Mouse (Mus musculus) embryonic facial prominence, embryonic 15.5 days (tissue): ENCODE results near the gene Aasdhppt. TPM values are rescaled to one million over a fixed set of nuclear protein-coding genes. Genes with fewer than 3 reads are reported as not detected.

ENCODE experiments used
- ATAC-seq: fragments of 200-750 bp; cut with Nextera tagmentation; 2 replicates; pipeline ENCODE4 v1.8.0; 2017; ENCODE audit warnings: low read depth, moderate TSS enrichment; ENCODE audit not compliant: insufficient number of reproducible peaks, low FRiP score, low TSS enrichment
- H3K27ac ChIP-seq: fragments of 300-500 bp; sonication (generic); replicated peaks from 2 replicates; pipeline ENCODE4 v1.5.1; 2015; ENCODE audit warnings: mild to moderate bottlenecking, inconsistent platforms
- H3K27me3 ChIP-seq: fragments of 300-500 bp; sonication (generic); 2 replicates; pipeline ENCODE4 v1.6.1; 2015; ENCODE audit warnings: inconsistent platforms
- H3K36me3 ChIP-seq: fragments of 300-500 bp; sonication (generic); 2 replicates; pipeline ENCODE4 v1.6.1; 2015; ENCODE audit warnings: mild to moderate bottlenecking, inconsistent platforms
- H3K4me1 ChIP-seq: fragments of 300-500 bp; sonication (generic); 2 replicates; pipeline ENCODE4 v1.6.1; 2015; ENCODE audit warnings: inconsistent platforms
- H3K4me2 ChIP-seq: fragments of 300-500 bp; sonication (generic); replicated peaks from 2 replicates; pipeline ENCODE4 v1.6.1; 2015; ENCODE audit warnings: mild to moderate bottlenecking, inconsistent platforms
- H3K4me3 ChIP-seq: fragments of 300-500 bp; sonication (generic); replicated peaks from 2 replicates; pipeline ENCODE4 v1.5.1; 2015; ENCODE audit warnings: mild to moderate bottlenecking, inconsistent platforms
- H3K9ac ChIP-seq: fragments of 300-500 bp; sonication (generic); 2 replicates; pipeline ENCODE4 v1.6.1; 2015; ENCODE audit warnings: inconsistent platforms
- H3K9me3 ChIP-seq: fragments of 300-500 bp; sonication (generic); replicated peaks from 2 replicates; pipeline ENCODE4 v1.6.1; 2016; ENCODE audit warnings: inconsistent platforms
- WGBS: fragments of 180-500 bp; shearing (Covaris S2); methylation state at CpG from one replicate; pipeline ENCODE4 v1.1.7; 2015; 5-methylcytosine and 5-hydroxymethylcytosine counted together
- polyA plus RNA-seq: library from polyadenylated mRNA; unstranded; fragments of >200 nt; fragmentation: Nextera tagmentation; extraction: Ambion mirVana; gene quantifications from 2 replicates; pipeline ENCODE4 v1.2.1, GENCODE M21; 2015

Gene Aasdhppt
- polyA plus RNA-seq = 33.2 and 35.6 TPM in 2 replicates

DNA sequence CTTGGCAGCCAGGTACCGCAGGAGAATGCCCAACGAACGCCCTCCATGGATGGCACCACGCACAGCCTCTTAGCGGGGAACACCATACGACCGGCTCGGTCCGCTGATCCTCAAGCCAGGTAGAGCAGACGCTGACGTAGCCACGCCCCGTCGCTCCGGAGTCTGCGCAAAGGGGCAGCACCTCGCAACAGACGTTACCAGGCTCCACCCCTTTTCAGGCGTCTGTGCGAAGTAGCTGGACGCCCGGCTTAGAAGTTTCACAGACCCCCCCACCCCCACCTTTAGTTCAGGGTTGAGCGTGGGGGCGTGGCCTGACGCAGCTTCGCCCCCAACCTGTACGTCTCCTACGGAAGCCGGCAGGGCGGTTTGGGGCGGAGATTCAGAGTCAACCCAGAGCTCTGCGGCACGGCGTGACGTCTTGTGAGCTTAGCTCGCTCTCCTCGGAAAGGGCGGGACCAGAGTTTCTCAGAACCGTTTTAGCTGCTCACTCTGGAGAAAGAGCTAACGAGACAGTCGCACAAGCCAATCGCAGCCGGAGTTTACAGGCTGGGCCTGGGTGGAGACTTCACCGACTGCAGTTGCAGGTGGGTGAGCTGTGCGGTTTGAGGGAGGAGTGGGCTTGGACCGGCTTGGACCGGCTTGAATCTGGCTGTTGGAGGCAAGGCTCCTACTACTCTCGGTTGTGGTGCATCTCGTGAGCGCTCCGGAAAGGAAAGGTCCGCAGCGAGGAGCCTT is at the start of gene Aasdhppt, which contains the start of gene Kbtbd3:
Gene Aasdhppt (minus strand): TSS at position 121 of the 735 bp plus-strand sequence.
Gene Kbtbd3 (plus strand): TSS at position 483 of the 735 bp plus-strand sequence.
- Histone ChIP-seq H3K4me1 (peaks cover 13% of the 10 kb centered on the region), H3K9ac (peak within 1 kb of the TSS; percentile 63), H3K4me2 (peak within 1 kb of the TSS; percentile 64), H3K9me3 (no peaks in the 10 kb centered on the region), H3K27ac (peak within 1 kb of the TSS; percentile 94), H3K27me3 (no peaks in the 10 kb centered on the region), H3K4me3 (peak within 1 kb of the TSS; percentile 81), H3K36me3 (no peaks in the 10 kb centered on the region)
- peak; percentile 99 for ATAC-seq
- under 1% methylated on average over 53 of the region's 53 CpGs for WGBS

DNA sequence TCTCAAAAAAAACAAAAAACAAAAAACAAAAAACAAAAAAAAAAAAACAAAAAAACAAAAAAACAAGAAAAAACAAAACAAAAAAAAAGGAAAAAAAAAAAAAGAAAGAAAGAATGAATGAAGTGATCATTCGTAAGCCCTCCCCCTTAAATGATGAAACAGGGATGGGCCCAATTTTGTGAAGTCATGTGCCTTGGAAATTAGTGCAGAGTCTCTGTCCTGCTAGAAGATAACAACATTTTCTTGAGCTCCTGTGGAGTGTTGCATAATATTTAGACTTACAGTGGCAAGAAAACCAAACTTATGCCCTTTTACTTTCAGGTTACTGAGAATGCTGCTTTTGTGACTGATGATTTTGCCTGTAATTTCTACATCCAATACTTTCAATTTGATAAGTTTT is 43.9 kb upstream of the Aasdhppt start:
- Histone ChIP-seq H3K36me3 (no peaks in the 10 kb centered on the region), H3K4me1 (no peaks in the 10 kb centered on the region), H3K27me3 (no peaks in the 10 kb centered on the region), H3K4me3 (no peak overlapping the region), H3K9me3 (no peaks in the 10 kb centered on the region), H3K27ac (no peak overlapping the region), H3K4me2 (no peak overlapping the region), H3K9ac (no peak overlapping the region)
- 97% methylated on average over 1 of the region's 1 CpGs for WGBS
- no peak for ATAC-seq

DNA sequence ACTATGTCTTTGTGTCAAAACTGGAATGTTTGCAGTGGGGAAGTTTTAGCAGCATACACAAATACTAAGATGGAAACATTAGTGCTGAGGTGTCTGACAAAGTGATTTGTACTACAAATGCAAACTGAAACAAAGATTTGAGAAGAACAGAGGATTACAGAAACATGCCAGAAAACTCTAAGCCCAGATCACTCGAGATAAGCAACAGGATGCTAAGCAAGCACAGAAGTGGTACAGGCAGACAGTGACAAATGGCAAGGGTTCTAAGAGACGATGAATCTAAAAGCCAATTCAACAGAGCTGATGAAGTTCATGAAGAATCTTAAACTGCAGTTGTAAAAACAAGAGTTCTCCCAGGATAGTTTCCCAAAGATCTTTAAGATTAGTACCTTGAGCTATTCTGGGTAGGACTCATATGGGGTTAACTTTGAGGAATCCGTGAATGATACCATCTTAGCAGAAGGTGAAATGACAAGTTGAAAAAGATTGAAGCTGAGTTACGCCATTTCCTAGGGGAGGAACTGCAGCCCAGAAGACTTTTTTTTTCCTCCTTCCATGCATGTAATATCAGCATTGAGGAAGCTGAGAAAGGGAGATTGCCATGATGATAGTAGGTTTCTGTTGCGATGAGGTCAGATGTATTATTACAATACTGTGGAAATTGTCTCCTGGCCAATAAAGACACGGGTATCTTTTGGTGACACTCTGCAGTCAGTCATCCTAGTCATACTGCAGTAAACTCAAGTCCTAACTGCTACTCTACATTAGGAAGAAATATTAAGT is 9.9 kb upstream of the Aasdhppt start:
- Histone ChIP-seq H3K4me1 (no peaks in the 10 kb centered on the region), H3K27ac (no peak overlapping the region), H3K9me3 (no peaks in the 10 kb centered on the region), H3K4me3 (no peak overlapping the region), H3K36me3 (no peaks in the 10 kb centered on the region), H3K27me3 (no peaks in the 10 kb centered on the region), H3K4me2 (no peak overlapping the region), H3K9ac (no peak overlapping the region)
- ATAC-seq = no peak
- WGBS = 81% methylated on average over 6 of the region's 6 CpGs

DNA sequence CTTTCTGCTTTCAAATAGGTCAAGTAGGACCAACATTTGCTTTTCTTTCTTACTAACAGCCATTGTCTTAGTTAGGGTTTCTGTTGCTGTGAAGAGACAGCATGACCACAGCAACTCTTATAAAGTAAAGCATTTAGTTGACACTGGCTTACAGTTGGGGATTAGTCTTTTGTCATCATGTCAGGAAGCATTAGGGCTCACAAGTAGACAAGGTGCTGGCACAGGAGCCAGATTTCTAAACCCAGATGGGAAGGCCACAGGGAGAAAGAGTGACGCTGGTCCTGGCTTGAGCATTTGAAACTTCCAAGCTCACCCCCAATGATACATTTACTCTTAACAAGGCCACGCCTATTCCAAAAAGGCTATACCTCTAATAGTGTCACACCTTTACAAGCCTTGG is 6.5 kb upstream of the Aasdhppt start:
- no peak overlapping the region for H3K9ac ChIP-seq
- WGBS = 86% methylated on average over 2 of the region's 2 CpGs
- H3K4me1 ChIP-seq = 0 out of 2 replicates have a peak, but pooled peaks cover under 1% of the 10 kb centered on the region
- H3K27me3 ChIP-seq = no peaks in the 10 kb centered on the region
- no peak overlapping the region for H3K27ac ChIP-seq
- no peaks in the 10 kb centered on the region for H3K9me3 ChIP-seq
- H3K36me3 ChIP-seq = no peaks in the 10 kb centered on the region
- no peak overlapping the region for H3K4me2 ChIP-seq
- no peak for ATAC-seq
- no peak overlapping the region for H3K4me3 ChIP-seq

DNA sequence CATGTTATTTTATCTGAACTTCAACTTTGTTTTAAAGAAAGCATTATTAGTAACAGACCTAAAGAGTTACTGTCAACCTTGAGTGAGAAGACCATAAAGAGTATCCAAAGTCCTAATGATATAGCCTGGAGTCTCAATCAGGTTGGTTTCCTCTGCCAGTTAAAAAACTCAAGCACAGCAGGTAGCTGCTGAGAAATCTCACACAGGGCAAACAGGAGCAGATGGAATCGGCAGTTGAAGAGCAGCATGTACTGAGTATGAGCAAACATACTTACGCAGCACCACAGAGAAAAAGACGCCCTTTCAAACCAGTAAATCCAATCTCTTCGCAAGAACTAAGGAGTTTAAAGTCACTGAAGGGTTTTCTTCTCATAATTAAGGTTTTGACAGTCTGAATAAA is 4.7 kb upstream of the Aasdhppt start:
- ATAC-seq = no peak
- 86% methylated on average over 4 of the region's 4 CpGs for WGBS
- Histone ChIP-seq H3K4me3 (no peak overlapping the region), H3K9ac (no peak overlapping the region), H3K36me3 (no peaks in the 10 kb centered on the region), H3K27ac (no peak overlapping the region), H3K4me2 (no peak overlapping the region), H3K9me3 (no peaks in the 10 kb centered on the region), H3K27me3 (no peaks in the 10 kb centered on the region), H3K4me1 (peaks cover 7% of the 10 kb centered on the region; the same call in 1 of the 2 replicates)

DNA sequence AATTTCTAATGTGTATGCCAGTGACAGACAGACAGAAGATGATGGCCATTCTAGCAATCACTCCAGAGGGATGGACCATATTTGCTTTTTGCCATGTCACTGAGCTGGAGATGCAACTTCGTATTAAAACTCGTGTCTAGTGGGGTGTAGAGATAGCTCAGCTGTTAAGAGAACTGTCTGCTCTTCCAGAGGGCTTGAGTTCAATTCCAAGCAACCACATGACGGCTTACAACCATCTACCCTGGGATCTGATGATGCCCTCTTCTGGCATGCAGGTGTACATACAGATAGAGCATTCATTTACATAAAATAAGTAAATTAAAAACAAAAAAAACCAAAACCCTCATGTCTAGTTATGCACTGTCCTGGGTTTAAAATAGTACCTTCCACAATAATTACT is 1.9 kb upstream of the Aasdhppt start:
- Histone ChIP-seq H3K4me3 (no peak overlapping the region), H3K9ac (no peak overlapping the region), H3K27me3 (no peaks in the 10 kb centered on the region), H3K27ac (no peak overlapping the region), H3K36me3 (no peaks in the 10 kb centered on the region), H3K4me2 (no peak overlapping the region), H3K9me3 (no peaks in the 10 kb centered on the region), H3K4me1 (peaks cover 13% of the 10 kb centered on the region)
- 87% methylated on average over 3 of the region's 3 CpGs for WGBS
- ATAC-seq = no peak

DNA sequence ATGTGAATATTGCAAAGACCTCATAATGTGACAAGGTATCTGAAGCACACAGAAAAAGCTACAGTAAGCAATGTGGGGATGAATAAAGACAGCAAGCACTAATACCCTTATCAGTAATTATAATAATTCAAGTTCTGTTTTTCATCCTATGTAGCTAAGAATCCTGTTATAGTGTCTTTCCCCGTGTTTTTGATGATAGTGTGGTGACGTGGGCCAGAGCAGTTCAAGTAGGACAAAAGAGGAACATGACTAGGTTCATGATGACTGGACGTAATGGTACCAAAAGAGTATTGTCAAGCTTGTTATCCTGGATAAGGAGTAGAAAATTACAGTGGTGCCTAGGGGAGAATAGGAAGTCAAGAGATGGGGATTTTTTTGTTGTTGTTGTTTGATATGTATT is 1.4 kb upstream of the Aasdhppt start:
- peaks cover 13% of the 10 kb centered on the region for H3K4me1 ChIP-seq
- 71% methylated on average over 3 of the region's 3 CpGs for WGBS
- H3K27ac ChIP-seq = no peak overlapping the region
- peak overlapping the region; percentile 64 for H3K4me2 ChIP-seq
- no peak for ATAC-seq
- no peaks in the 10 kb centered on the region for H3K36me3 ChIP-seq
- no peak overlapping the region for H3K9ac ChIP-seq
- H3K4me3 ChIP-seq = peak overlapping the region; percentile 81
- H3K9me3 ChIP-seq = no peaks in the 10 kb centered on the region
- H3K27me3 ChIP-seq = no peaks in the 10 kb centered on the region

DNA sequence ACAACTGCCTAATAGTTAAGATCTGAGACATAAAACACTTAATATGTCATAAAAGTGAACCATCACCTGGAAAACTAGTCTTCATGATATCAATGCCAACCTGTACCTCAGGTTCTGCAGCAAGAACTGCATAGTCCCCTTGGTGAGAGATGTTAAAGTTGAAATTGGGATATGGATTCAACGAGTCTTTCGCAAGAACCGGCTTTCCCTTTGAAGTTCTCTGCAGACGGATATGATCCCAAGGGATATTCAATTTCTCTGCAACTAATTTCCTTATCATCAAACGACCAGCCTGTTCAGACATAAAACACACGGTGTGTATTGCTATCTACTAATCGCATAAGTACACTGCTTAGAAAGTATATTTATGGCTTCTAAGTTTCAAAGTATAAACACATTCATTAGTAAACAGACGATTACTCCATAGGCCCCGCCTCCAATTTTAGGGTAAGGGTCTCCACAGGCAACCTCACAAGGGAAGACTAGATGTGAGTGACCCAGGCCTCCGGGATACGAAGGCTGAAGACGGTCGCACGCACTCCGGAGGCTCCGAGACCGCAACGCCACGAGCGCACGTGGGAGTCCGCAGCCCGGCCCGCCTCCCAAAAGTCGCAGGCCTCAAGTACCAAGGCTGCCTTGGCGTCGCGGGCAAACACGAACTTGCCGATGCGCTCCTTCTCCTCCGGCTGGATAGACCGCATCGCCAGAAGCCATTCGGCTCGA is 482 bp downstream of the Aasdhppt start:
- Histone ChIP-seq H3K4me2 (peak overlapping the region; percentile 64), H3K27ac (peak overlapping the region; percentile 84), H3K36me3 (no peaks in the 10 kb centered on the region), H3K9ac (peak overlapping the region; percentile 63), H3K9me3 (no peaks in the 10 kb centered on the region), H3K4me1 (peaks cover 13% of the 10 kb centered on the region), H3K4me3 (peak overlapping the region; percentile 81), H3K27me3 (no peaks in the 10 kb centered on the region)
- WGBS = under 1% methylated on average over 36 of the region's 36 CpGs
- ATAC-seq = peak; percentile 27

DNA sequence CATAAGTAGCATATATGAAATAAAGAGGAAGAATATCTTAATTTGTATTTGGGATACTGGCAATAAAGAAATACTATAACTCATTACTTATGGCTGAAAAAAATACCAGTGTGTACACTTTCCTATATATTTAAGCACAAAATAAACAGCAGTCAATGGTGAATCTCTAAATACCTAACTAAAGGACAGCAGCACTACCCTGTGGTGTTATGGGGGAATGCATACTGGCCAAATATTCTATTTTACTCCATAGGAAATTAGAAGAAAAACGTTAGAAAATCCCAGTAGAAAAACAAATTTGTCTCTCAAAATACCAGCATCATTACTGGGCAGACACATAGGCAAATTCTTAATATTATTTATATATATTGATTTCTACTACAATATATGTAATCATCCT is 4.4 kb downstream of the Aasdhppt start:
- H3K9ac ChIP-seq = no peak overlapping the region
- no peaks in the 10 kb centered on the region for H3K27me3 ChIP-seq
- WGBS = 50% methylated on average over 1 of the region's 1 CpGs
- no peak overlapping the region for H3K27ac ChIP-seq
- ATAC-seq = no peak
- H3K4me2 ChIP-seq = no peak overlapping the region
- peaks cover 6% of the 10 kb centered on the region for H3K4me1 ChIP-seq
- H3K9me3 ChIP-seq = no peaks in the 10 kb centered on the region
- H3K4me3 ChIP-seq = no peak overlapping the region
- H3K36me3 ChIP-seq = peaks cover 19% of the 10 kb centered on the region; the same call in 1 of the 2 replicates

DNA sequence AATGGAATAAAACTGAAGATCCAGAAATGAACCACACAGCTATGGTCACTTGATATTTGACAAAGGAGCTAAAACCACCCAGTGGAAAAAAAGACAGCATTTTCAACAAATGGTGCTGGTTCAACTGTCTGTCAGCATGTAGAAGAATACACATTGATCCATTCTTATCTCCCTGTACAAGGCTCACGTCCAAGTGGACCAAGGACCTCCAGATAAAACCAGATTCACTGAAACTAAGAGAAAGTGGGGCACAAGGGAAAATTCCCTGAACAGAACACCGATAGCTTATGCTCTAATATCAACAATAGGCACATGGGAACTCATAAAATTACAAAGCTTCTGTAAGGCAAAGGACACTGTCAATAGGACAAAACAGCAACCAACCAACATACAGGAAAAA is 8.8 kb downstream of the Aasdhppt start:
- H3K4me2 ChIP-seq = no peak overlapping the region
- no peak overlapping the region for H3K27ac ChIP-seq
- H3K36me3 ChIP-seq = peaks cover 32% of the 10 kb centered on the region
- no peak overlapping the region for H3K9ac ChIP-seq
- no peaks in the 10 kb centered on the region for H3K27me3 ChIP-seq
- H3K9me3 ChIP-seq = no peaks in the 10 kb centered on the region
- H3K4me3 ChIP-seq = no peak overlapping the region
- 97% methylated on average over 2 of the region's 2 CpGs for WGBS
- no peaks in the 10 kb centered on the region for H3K4me1 ChIP-seq
- ATAC-seq = no peak

DNA sequence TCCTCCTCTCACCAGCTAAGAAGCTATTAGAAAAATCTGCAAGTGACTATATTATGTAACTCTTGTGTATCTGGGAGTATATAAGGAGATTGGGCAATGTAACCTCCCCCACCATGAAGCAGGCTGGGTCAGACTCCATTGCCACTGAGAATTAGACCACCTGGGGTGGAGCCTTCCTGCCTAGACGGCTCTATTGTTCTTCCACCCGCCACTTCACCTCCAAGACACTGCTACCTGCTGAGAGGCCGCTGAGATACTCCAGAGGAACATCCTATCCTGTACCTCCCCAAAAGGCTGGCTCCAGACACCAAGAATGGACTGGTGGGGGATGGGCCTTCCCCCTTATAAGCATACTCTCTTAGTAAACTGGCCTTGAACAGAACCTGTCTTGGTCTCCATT is 25.4 kb downstream of the Aasdhppt start:
- WGBS = 22% methylated on average over 3 of the region's 3 CpGs

More for the DNA sequence above, 25.4 kb downstream of the Aasdhppt start:
- Histone ChIP-seq H3K36me3 (peaks cover 5% of the 10 kb centered on the region; the same call in 1 of the 2 replicates), H3K4me3 (no peak overlapping the region), H3K9ac (no peak overlapping the region), H3K4me1 (no peaks in the 10 kb centered on the region), H3K27ac (no peak overlapping the region), H3K27me3 (no peaks in the 10 kb centered on the region), H3K4me2 (no peak overlapping the region), H3K9me3 (no peaks in the 10 kb centered on the region)
- ATAC-seq = no peak
